Mouse (Mus musculus) lung, embryonic 14.5 days (tissue): ENCODE results near the gene Samd9l. TPM values are rescaled to one million over a fixed set of nuclear protein-coding genes. Genes with fewer than 3 reads are reported as not detected.
"Not testable (repeated sequence)": the region's sequence is repeated elsewhere in the genome, so short reads cannot be mapped to it uniquely, and the experiment has no call there.

Experiments used
- ATAC-seq: fragments of 200-750 bp; cut with Nextera tagmentation; 2 replicates; pipeline ENCODE4 v1.8.0; 2017; ENCODE audit warnings: mild to moderate bottlenecking, moderate TSS enrichment, moderate library complexity; ENCODE audit not compliant: insufficient read depth
- DNase-seq: peaks from one replicate; pipeline ENCODE4 v3.0.0-alpha.2; 2015
- H3K27ac ChIP-seq: fragments of 300-500 bp; sonication (generic); 2 replicates; pipeline ENCODE4 v1.5.1; 2014; ENCODE audit warnings: low read depth, mild to moderate bottlenecking, moderate library complexity
- H3K27me3 ChIP-seq: fragments of 300-500 bp; sonication (generic); 2 replicates; pipeline ENCODE4 v1.6.1; 2014; ENCODE audit warnings: low read length, control low read depth; ENCODE audit not compliant: insufficient read depth
- H3K36me3 ChIP-seq: fragments of 300-500 bp; sonication (generic); 2 replicates; pipeline ENCODE4 v1.6.1; 2014; ENCODE audit warnings: control low read depth; ENCODE audit not compliant: insufficient read depth
- H3K4me1 ChIP-seq: fragments of 300-500 bp; sonication (generic); 2 replicates; pipeline ENCODE4 v1.6.1; 2014; ENCODE audit warnings: antibody characterized with exemption, control low read depth; ENCODE audit not compliant: insufficient read depth
- H3K4me2 ChIP-seq: fragments of 300-500 bp; sonication (generic); 2 replicates; pipeline ENCODE4 v1.6.1; 2014; ENCODE audit warnings: mild to moderate bottlenecking
- H3K4me3 ChIP-seq: fragments of 300-500 bp; sonication (generic); 2 replicates; pipeline ENCODE4 v1.5.1; 2014; ENCODE audit warnings: low read depth, low read length
- H3K9ac ChIP-seq: fragments of 300-500 bp; sonication (generic); 2 replicates; pipeline ENCODE4 v1.6.1; 2014
- H3K9me3 ChIP-seq: fragments of 300-500 bp; sonication (generic); 2 replicates; pipeline ENCODE4 v1.6.1; 2016; ENCODE audit warnings: low read depth, low read length, control low read depth
- CTCF ChIP-seq: IDR thresholded peaks from 2 replicates; pipeline ENCODE4 v1.5.1; 2016; ENCODE audit warnings: antibody characterized with exemption, low read depth
- WGBS: fragments of 180-500 bp; shearing (Covaris S2); extraction: QIAGEN DNeasy Blood & Tissue Kit; methylation state at CpG from one replicate; pipeline ENCODE4 v1.1.7; 2014; 5-methylcytosine and 5-hydroxymethylcytosine counted together
- polyA plus RNA-seq: library from polyadenylated mRNA; unstranded; fragments of >200 nt; fragmentation: Nextera tagmentation; extraction: Ambion mirVana; gene quantifications from 2 replicates; pipeline ENCODE4 v1.2.1, GENCODE M21; 2014

Gene Samd9l
- polyA plus RNA-seq, 1 experiment from 2014 or later, result 4.6 TPM

GRCm38 (mm10) chr6:3369527-3369926 is 29.8 kb downstream of the Samd9l start:
- no peak for TF ChIP-seq CTCF
- H3K4me1 ChIP-seq, result no peaks in the 10 kb centered on the region
- 82% methylated on average over 8 of the region's 8 CpGs for WGBS
- H3K27me3 ChIP-seq, result no peaks in the 10 kb centered on the region
- no peak overlapping the region for H3K27ac ChIP-seq
- ATAC-seq (no peak), DNase-seq (no peak)
- no peaks in the 10 kb centered on the region for H3K36me3 ChIP-seq
- no peak overlapping the region for H3K4me2 ChIP-seq
- no peaks in the 10 kb centered on the region for H3K9me3 ChIP-seq
- H3K4me3 ChIP-seq, result no peak overlapping the region
- no peak overlapping the region for H3K9ac ChIP-seq

GRCm38 (mm10) chr6:3365609-3366008 is 33.8 kb downstream of the Samd9l start:
- not testable (repeated sequence) for H3K9ac ChIP-seq, H3K9me3 ChIP-seq, H3K4me1 ChIP-seq, H3K4me3 ChIP-seq, H3K27me3 ChIP-seq, DNase-seq, H3K36me3 ChIP-seq, H3K4me2 ChIP-seq, H3K27ac ChIP-seq, ATAC-seq
- 57% methylated on average over 1 of the region's 1 CpGs for WGBS

- WGBS, result 0% methylated on average over 1 of the region's 1 CpGs
- ATAC-seq (peak; percentile 48), DNase-seq (peak; percentile 89)
- not testable (repeated sequence) for H3K9me3 ChIP-seq, H3K4me3 ChIP-seq, H3K27ac ChIP-seq, H3K36me3 ChIP-seq, H3K9ac ChIP-seq, H3K4me1 ChIP-seq, H3K27me3 ChIP-seq
- TF ChIP-seq CTCF, result peak; percentile 62
- H3K4me2 ChIP-seq, result 0 out of 2 replicates have a peak overlapping the region, but pooled peaks have one; percentile 29
Observed at GRCm38 (mm10) chr6:3345924-3346597, 53.3 kb downstream of the Samd9l start.

GRCm38 (mm10) chr6:3345043-3345639 is 54.2 kb downstream of the Samd9l start:
- H3K27me3 ChIP-seq, H3K4me1 ChIP-seq, H3K9me3 ChIP-seq, H3K9ac ChIP-seq, H3K4me2 ChIP-seq, DNase-seq, H3K27ac ChIP-seq, H3K4me3 ChIP-seq, ATAC-seq, H3K36me3 ChIP-seq: not testable (repeated sequence)
- no CpG with 5 or more reads among the region's 4 CpGs for WGBS

GRCm38 (mm10) chr6:3343603-3344247 is 55.6 kb downstream of the Samd9l start:
- Histone ChIP-seq H3K27ac (peak overlapping the region; percentile 54), H3K4me2 (0 out of 2 replicates have a peak overlapping the region, but pooled peaks have one; percentile 12)
- H3K9ac ChIP-seq, H3K4me3 ChIP-seq, H3K4me1 ChIP-seq, H3K36me3 ChIP-seq, H3K9me3 ChIP-seq, H3K27me3 ChIP-seq: not testable (repeated sequence)
- ATAC-seq, result peak; percentile 59
- peak; percentile 16 for DNase-seq
- 73% methylated on average over 1 of the region's 1 CpGs for WGBS

GRCm38 (mm10) chr6:3341479-3341878 is 57.9 kb downstream of the Samd9l start:
- Histone ChIP-seq H3K27me3 (no peaks in the 10 kb centered on the region), H3K36me3 (no peaks in the 10 kb centered on the region), H3K4me1 (no peaks in the 10 kb centered on the region), H3K9me3 (no peaks in the 10 kb centered on the region), H3K9ac (no peak overlapping the region), H3K27ac (peak overlapping the region; percentile 65; the same call in 1 of the 2 replicates), H3K4me3 (peak overlapping the region; percentile 18; the same call in 1 of the 2 replicates), H3K4me2 (peak overlapping the region; percentile 51)
- no peak for TF ChIP-seq CTCF
- DNase-seq (peak; percentile 19), ATAC-seq (peak; percentile 53; the same call in 1 of the 2 replicates)
- 38% methylated on average over 5 of the region's 5 CpGs for WGBS

- Histone ChIP-seq H3K4me2 (peak overlapping the region; percentile 51), H3K27ac (peak overlapping the region; percentile 65), H3K4me3 (peak overlapping the region; percentile 18), H3K9ac (peak overlapping the region; percentile 22; the same call in 1 of the 2 replicates)
- 5% methylated on average over 10 of the region's 10 CpGs for WGBS
- ATAC-seq (peak; percentile 76), DNase-seq (peak; percentile 47)
- not testable (repeated sequence) for H3K27me3 ChIP-seq, H3K4me1 ChIP-seq, H3K9me3 ChIP-seq, H3K36me3 ChIP-seq
Observed at GRCm38 (mm10) chr6:3340928-3341327, 58.4 kb downstream of the Samd9l start.

- WGBS, result 78% methylated on average over 6 of the region's 6 CpGs
- not testable (repeated sequence) for H3K9me3 ChIP-seq, H3K4me3 ChIP-seq, H3K27ac ChIP-seq, H3K9ac ChIP-seq, ATAC-seq, H3K27me3 ChIP-seq, H3K4me1 ChIP-seq, H3K36me3 ChIP-seq, DNase-seq, H3K4me2 ChIP-seq
Observed at GRCm38 (mm10) chr6:3339131-3339530, 60.2 kb downstream of the Samd9l start.
